Mouse (Mus musculus): ENCODE data around the gene Efcab9.

The Efcab9 gene

DNA sequence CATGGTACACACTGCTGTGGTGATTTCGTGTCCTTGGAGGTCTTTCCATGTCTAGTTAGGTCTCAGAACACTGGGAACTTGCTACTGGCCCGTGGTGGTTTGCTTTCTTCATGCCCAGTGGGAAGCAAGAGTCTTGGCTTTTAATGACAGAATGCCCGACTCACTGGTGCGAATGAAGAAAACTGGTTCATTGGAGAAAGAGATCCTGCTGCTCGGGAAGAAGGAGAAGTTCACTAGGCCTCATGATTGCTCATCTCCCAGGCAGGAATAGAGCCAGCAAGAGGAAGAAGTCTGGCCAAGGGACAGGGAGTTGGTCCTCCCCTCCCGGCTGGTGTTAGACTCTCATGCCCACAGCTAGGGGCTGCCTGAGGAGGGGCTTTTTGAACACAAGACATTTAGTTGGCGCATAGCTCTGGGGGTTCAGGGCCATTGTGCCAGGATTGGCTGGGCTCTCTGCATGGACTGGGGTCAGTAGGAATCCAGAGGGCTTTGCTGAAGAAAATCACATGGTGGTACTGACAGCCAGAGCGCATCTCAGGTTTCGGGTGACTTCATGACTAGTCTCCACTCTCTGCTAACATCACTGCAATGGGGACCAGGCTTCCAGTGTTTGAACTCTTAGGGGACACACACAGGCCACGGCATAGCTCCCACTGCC, 24.6 kb upstream of the Efcab9 start:
- DNase-seq (ENCODE audit: low spot score in 2 of 2): no peak

DNA sequence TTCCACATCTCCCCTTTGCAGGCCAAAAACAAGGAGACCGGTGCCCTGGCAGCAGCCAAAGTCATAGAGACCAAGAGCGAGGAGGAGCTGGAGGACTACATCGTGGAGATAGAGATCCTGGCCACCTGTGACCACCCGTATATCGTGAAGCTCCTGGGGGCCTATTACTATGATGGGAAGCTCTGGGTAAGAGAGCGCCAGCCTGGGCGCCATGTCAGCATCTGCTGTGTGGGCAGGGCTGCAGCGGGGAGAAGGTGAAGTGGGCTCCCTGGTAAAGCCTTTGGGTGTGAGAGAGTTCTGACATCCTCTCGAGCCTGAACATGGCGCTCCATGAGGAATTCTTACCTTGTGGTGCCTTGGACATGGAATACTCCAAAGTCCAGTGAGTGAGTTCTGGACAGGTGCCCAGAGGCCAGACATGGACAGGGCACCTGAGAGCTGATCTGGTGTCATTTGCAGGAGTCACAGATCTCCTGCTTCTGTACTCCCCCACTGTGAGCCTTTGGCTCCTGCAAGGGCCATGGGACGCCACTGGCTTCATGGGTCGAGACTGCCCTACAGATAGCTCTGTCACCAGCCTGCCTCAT, 23.3 kb upstream of the Efcab9 start:
- DNase-seq (ENCODE audit: low spot score in 2 of 2): no peak

DNA sequence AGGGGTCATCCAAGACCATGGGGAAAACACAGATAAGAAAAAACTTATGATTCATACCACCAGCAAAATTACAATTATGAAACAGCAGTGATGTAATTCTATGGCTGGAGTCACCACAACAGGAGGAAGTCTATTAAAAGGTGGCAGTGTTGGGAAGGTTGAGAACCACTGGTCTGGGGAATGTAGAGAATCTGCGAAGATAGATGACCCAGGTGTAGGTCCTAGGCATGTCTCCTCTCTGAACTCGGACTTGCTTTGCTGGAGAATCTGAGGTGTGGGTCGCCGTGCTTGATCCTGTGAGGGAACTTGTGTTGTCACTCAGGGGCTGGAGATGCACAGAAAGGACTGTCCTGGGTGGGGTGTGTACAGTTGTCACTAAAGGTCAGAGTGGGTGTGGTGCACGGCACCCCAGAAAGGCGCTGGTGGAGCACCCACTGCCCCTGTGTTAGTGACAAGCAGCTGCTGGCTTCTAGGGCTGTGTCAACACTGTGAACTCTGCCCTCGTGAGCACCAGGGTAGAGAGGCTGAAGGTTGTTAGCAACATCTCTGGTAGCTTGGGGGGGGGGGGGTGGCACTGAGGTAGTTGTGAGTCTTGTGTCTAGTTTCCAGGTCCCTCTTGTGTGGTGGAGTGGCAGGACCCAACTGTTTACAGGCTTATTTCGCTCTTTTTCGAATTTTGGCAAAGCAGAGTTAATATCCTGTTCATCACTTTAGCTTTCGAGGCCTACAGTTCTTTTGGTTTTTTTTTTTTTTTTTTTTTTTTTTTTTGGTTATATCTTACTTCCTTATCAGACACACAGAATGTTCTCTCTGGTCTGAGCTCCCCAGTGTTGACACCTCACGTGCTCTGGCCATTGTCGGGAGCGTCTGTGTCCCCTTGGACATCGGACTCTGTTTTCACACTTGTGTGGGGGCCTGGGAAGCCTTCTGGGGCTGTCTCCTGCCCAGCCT, 22.5 kb upstream of the Efcab9 start:
- DNase-seq (ENCODE audit: low spot score in 2 of 2): no peak

- no peak for DNase-seq (ENCODE audit: low spot score in 2 of 2)
Observed at GRCm38 (mm10) chr11:32553311-32554140, 21.6 kb upstream of the Efcab9 start.

DNA sequence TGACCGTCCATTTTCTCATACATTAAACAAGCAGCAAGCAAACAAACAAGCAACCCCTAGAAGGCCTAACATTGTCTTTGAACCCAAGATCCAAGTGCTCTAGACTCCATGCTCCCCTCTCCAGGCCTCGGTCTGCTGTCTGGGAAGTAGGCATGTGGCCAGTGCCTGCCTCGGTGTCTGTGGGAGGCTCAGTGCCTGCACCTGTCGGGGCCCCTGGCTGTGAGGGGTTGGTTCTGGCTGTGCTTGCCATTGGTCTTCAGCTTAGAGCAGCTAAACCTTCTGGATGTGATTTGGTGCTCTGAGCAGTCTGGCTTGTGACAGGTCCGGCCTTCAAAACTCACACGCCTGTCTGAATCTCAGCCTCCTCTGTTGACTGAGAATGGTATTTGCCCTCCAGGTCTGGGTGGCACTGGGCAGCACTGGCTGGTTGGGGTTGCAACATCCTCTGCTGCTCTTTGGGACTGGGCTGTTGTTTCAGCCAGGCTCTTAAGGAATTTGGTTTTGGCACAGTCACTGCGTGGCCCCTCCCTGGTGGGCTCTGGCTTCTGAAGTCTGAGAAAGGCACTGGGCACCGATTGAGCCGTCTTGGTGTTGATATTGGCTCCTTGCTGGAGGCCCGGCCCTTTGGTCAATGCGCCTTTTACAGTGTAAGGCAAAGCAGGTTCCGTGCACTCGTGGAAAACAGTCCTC, 20.7 kb upstream of the Efcab9 start:
- DNase-seq (ENCODE audit: low spot score in 2 of 2): no peak

DNA sequence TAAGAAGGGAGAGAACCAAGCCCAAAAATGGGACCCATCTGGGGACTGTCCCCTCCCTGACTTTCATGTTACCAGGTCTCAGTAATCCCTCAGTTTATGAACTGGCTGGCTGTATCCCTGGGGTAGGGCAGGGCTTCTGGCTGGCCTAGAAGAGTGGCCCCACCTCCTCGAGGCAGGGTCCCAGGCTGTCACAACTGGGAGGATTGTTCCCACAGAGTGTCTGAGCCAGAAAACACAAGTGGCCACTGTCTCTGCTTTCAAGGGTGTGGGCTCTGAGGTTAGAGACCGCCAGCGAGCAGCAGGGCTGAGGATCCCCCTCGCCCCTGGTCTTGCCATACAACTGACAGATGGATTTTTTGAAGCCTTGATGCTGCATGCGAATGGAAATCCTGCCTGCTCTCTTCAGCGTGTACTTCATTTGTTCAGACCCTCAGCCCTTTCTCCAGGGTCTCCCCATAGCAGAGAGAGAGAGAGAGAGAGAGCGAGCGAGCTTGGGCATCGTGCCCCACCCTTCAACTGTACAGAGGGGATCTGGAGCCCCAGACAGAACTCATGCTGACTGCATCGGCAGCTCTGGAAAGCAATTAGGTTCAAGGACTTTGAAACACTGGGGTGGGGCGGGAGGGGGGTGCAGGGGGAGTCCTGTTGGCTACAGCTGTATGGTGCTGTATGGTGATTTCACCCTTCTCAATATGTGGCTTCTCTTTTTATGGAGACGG, 19.9 kb upstream of the Efcab9 start:
- DNase-seq (ENCODE audit: low spot score in 2 of 2): no peak

DNA sequence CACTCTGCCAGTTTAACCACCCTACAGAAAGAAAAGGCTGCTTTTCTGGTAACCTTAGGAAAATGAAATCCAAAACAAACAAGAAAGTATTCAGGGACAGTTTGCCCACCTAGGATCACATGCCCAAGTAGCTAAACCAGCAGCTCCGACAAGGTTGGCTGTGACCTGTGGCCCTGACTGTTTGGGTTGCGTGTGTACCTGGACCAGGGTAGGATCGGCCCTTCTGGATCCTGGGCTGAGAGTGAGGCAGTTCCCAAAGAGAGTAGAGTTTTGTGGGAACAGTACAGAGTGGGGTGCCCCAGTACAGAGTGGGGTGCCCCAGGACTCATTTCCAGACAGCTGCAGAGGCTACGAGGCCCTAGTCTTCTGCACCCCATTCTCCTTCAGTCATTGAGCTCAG, 19.2 kb upstream of the Efcab9 start:
- no peak for DNase-seq (ENCODE audit: low spot score in 2 of 2)

GRCm38 (mm10) chr11:32550102-32550501, 18.2 kb upstream of the Efcab9 start:
- DNase-seq (ENCODE audit: low spot score in 2 of 2): no peak

- no peak for DNase-seq (ENCODE audit: low spot score in 2 of 2)
Observed at GRCm38 (mm10) chr11:32549236-32549635, 17.4 kb upstream of the Efcab9 start.

GRCm38 (mm10) chr11:32548240-32548639, 16.4 kb upstream of the Efcab9 start:
- DNase-seq (ENCODE audit: low spot score in 2 of 2): no peak

DNA sequence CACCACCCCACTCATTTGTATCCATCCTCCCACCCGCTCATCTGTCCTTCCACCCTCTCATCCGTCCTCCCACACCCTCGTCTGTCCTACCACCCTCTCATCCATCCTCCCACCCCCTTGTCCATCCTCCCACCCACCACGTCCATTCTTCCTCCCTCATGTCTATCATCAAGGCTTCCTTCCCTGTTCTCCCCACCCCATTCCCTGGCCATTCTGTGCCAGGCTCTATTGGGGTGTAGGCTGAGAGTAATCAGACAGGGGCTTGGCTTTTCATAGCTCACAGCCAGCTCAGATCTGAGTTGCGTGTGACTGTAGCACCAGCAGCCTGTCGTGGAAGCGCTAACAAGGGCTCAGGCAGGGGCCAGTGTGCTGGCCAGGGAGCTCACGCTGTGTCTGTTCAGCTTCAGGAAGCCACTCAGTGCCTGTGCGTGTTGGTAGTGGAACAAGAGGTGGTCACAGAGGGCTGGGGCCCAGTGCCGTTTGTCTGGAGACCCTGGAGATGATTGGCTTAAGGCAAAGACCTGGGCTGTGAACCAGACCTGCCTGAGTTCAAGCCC, 15.6 kb upstream of the Efcab9 start:
- DNase-seq (ENCODE audit: low spot score in 2 of 2): no peak

DNA sequence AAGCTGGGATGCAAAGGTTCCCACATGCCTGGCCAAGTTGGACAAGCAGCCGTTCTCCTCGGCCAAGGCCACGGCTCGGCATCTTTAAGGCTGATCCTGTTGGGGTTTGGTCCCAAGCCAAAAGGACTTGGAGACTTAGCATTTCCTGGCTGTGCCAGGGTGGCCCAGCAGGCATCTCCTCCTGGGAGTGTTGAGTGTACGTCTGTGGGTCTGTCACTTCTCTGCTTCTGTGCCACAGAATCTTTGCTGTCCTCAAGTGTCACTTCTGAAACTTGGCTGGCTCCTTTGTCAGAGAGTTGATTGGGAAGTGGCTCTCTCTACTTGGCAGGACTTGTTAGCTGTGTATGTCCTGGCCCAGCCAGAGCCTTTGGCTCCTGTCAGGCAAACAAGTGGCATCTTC, 14.6 kb upstream of the Efcab9 start:
- peak in 1 of 2 experiments; percentile 51 for DNase-seq (ENCODE audit: low spot score in 2 of 2)

DNA sequence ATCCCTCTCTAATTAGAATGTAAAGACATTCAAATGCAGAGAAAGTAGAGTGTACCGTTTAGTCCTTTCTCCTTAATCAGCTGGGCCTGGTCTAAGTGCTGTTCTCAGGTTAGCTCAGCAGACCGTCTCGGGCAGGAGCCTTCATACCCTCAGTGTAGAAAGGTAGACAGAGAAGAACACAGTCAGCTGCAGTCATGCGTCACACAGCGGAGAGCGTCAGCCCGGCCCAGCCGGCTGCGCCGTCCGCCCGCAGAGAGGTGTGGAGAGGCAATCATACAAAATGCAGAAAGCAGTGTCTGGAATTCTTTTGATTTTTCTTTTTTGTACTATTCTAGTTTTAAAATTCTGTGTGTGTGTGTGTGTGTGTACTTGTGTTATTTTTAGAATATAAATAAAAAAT, 13.7 kb upstream of the Efcab9 start:
- DNase-seq (ENCODE audit: low spot score in 2 of 2): no peak

DNA sequence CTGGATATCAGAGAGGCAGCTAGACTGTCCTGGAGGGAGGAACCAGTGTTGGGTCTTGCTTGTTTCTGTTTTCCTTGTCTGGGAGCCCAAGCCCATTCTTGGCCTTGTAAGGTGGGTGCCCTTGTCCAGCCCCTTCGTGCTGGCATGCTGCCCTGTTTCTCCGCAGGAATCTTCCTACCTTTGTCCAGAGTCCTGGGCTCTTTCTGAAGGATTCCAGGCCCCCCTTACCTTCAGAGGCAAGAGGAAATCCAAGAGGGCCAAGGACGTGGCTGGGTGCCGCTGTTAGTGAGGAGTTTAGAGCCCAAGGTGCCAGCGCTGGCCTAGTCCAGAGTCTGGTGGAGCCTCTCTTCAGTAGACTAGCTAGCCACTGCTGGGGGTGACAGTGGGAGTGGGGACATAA, 12.6 kb upstream of the Efcab9 start:
- DNase-seq (ENCODE audit: low spot score in 2 of 2): no peak

DNA sequence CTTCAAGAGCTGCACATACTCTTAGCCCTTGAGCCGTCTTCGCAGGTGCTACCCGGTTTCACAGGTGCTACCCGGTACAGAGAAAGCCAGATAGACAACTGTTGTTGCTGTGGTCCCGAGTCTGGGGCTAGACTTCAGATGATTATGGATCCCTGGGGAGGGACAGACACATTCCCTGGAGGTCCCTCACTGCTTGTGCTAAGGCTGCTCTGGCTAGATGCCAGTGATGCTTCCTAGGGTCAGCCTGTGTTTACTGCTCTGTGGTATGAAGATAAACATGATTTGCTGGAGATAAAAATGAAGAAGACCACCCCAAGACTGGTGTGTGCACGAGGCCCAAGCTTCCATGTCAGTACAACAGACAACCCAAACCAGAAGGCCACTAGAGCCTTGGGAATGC, 12.2 kb upstream of the Efcab9 start:
- no peak for DNase-seq (ENCODE audit: low spot score in 2 of 2)

- no peak for DNase-seq (ENCODE audit: low spot score in 2 of 2)
Observed at GRCm38 (mm10) chr11:32542687-32543411, 11.0 kb upstream of the Efcab9 start.

- no peak for DNase-seq (ENCODE audit: low spot score in 2 of 2)
Observed at GRCm38 (mm10) chr11:32542181-32542580, 10.3 kb upstream of the Efcab9 start.

DNA sequence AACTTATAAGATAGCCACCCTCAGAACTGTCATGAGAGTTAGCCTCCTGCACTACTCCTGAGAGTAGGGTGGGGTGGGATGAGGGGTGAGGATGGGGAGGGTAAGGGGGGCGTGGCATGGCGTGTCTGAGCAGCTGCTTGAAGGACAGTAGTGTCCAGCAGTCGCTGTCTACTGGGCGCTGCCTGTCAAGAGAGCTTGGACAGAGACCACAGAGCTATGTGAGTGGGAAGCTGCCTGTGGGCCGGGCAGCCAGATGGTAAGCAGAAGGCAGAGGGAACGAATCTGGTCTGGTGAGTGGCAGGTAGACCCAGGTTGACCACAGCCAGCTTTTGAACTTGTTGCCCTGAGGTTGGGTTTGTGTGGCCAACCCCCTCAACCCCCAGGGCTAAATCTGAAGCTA, 8.6 kb upstream of the Efcab9 start:
- no peak for DNase-seq (ENCODE audit: low spot score in 2 of 2)

DNA sequence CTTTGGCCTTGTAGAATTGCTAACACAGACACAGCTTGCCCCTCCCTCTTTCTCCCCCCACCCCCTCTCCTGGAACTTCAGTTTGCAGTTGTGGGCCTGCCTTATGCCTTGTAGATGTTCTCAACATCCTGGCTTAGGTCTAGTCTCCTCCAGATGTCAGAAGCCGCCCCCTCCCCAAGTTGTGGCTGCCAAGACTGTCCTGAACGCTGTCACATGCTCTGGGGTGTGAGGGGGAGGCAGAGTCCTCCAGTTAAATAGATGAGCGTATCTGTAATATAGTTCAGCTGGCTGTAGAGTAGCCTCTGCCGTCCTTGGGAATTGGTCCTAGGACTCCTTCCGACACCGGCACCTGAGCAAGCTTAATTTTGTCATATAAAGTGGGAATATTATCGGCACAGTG, 7.8 kb upstream of the Efcab9 start:
- no peak for DNase-seq (ENCODE audit: low spot score in 2 of 2)

- DNase-seq (ENCODE audit: low spot score in 2 of 2): no peak
Observed at GRCm38 (mm10) chr11:32538846-32539245, 7.0 kb upstream of the Efcab9 start.

All from urinary bladder, postnatal 36 days (tissue).